Mouse (Mus musculus): Measurements from ENCODE around the gene Tia1. TPM values are rescaled to one million over a fixed set of nuclear protein-coding genes. Genes with fewer than 3 reads are reported as not detected.

Gene Tia1
- 11.5 TPM in 2 replicates for polyA plus RNA-seq (2012; rRNA removed)

DNA sequence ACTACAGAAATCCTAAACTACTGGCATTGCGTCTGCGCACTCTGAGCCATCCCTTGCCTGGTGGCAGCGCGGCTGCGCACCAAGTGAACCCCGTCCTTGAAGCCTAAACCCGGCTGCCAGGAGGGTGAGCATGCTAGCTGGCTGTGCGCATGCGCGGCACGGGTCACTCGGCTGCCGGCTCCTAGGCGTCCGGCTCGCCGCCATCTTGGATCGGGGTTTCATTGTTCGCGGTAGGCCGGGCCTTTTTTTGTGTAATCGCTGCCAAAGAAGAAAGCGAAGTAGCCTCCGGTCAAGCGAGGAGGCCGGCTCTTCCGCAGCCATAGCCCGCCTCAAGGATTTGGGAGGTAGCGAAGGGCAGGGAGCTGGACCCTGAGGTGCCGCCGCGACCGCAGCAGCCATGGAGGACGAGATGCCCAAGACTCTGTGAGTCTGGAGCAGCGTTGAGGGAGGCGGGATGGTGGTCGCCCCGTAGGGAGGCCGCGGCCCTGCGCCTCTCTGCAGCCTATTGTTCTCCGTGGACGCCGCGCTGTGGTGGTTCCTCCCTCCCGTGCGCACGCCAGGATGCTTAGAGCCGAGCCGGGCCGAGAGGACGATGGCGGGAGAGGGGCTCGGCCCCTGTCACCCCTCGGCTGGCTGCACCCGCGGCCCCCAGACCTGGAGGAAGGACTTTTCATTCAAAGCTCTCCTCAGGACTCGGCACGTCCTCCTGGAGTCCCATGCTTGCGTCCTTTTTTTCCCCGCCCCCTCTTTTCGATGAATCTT is at the start of gene Tia1:
Tia1 (plus strand) TSS at position 120 of the 762 bp plus-strand sequence.
- Histone ChIP-seq H3K4me3 (ENCODE audit: insufficient read depth, low read depth, low read length) (peak within 1 kb of the TSS; percentile 96), H3K36me3 (ENCODE audit: control insufficient read depth, insufficient read depth, low read length) (no peaks in the 10 kb centered on the region), H3K27ac (ENCODE audit: insufficient read depth, low read depth, low read length) (peak within 1 kb of the TSS; percentile 95), H3K27me3 (replicated peaks; ENCODE audit: control insufficient read depth, insufficient read depth, low read length) (no peaks in the 10 kb centered on the region), H3K4me1 (ENCODE audit: control insufficient read depth, insufficient read depth, low read length) (peaks cover 6% of the 10 kb centered on the region; the same call in 1 of the 2 replicates)
- TF ChIP-seq POLR2A (IDR thresholded peaks at IDR 0.05; ENCODE audit: low read depth, low read length) (no peak), CTCF (conservative IDR thresholded peaks at IDR 0.05; ENCODE audit: insufficient read depth, insufficient read length, low read depth, low read length) (no peak)
- peak; percentile 99 for DNase-seq
- WGBS, result under 1% methylated on average over 62 of the region's 62 CpGs

GRCm38 (mm10) chr6:86354948-86355347 is 49.1 kb upstream of the Tia1 start:
- no peak overlapping the region for H3K27ac ChIP-seq (ENCODE audit: insufficient read depth, low read depth, low read length)
- TF ChIP-seq POLR2A (IDR thresholded peaks at IDR 0.05; ENCODE audit: low read depth, low read length), result no peak
- TF ChIP-seq CTCF (conservative IDR thresholded peaks at IDR 0.05; ENCODE audit: insufficient read depth, insufficient read length, low read depth, low read length), result no peak; the same call in 1 of the 2 replicates
- no peaks in the 10 kb centered on the region for H3K4me1 ChIP-seq (ENCODE audit: control insufficient read depth, insufficient read depth, low read length)
- H3K27me3 ChIP-seq (replicated peaks; ENCODE audit: control insufficient read depth, insufficient read depth, low read length), result no peaks in the 10 kb centered on the region
- DNase-seq, result no peak
- H3K36me3 ChIP-seq (ENCODE audit: control insufficient read depth, insufficient read depth, low read length), result no peaks in the 10 kb centered on the region
- 90% methylated on average over 3 of the region's 3 CpGs for WGBS
- H3K4me3 ChIP-seq (ENCODE audit: insufficient read depth, low read depth, low read length), result no peak overlapping the region

GRCm38 (mm10) chr6:86356956-86357355 is 47.1 kb upstream of the Tia1 start:
- WGBS, result 58% methylated on average over 9 of the region's 9 CpGs
- DNase-seq, result no peak
- Histone ChIP-seq H3K4me3 (ENCODE audit: insufficient read depth, low read depth, low read length) (no peak overlapping the region), H3K27me3 (replicated peaks; ENCODE audit: control insufficient read depth, insufficient read depth, low read length) (no peaks in the 10 kb centered on the region), H3K27ac (ENCODE audit: insufficient read depth, low read depth, low read length) (no peak overlapping the region), H3K36me3 (ENCODE audit: control insufficient read depth, insufficient read depth, low read length) (no peaks in the 10 kb centered on the region), H3K4me1 (ENCODE audit: control insufficient read depth, insufficient read depth, low read length) (peaks cover 4% of the 10 kb centered on the region; the same call in 1 of the 2 replicates)
- no peak for TF ChIP-seq CTCF (conservative IDR thresholded peaks at IDR 0.05; ENCODE audit: insufficient read depth, insufficient read length, low read depth, low read length)

DNA sequence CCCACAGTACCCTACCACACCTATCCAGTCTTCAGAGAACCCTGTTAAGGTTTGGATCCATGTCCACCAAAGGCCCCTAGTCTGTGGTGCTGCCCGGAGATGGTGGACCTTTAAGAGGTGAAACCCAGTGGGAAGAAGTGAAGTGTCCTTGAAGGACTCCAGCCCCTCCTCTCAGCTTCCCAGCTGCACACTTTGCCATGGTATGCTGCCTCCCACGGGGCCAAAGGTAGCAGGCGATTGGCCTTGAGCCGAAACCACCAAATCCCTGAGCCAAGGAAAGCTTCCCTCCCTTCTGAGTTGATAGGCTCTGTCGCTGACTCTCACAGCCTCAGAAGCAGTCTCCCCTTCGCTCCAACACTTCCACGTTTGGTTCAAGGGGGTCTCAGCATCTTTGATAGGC is 43.3 kb upstream of the Tia1 start:
- no peak for TF ChIP-seq POLR2A (IDR thresholded peaks at IDR 0.05; ENCODE audit: low read depth, low read length)
- no peak for TF ChIP-seq CTCF (conservative IDR thresholded peaks at IDR 0.05; ENCODE audit: insufficient read depth, insufficient read length, low read depth, low read length)
- Histone ChIP-seq H3K27me3 (replicated peaks; ENCODE audit: control insufficient read depth, insufficient read depth, low read length) (no peaks in the 10 kb centered on the region), H3K36me3 (ENCODE audit: control insufficient read depth, insufficient read depth, low read length) (no peaks in the 10 kb centered on the region), H3K27ac (ENCODE audit: insufficient read depth, low read depth, low read length) (no peak overlapping the region), H3K4me1 (ENCODE audit: control insufficient read depth, insufficient read depth, low read length) (peaks cover 4% of the 10 kb centered on the region; the same call in 1 of the 2 replicates), H3K4me3 (ENCODE audit: insufficient read depth, low read depth, low read length) (no peak overlapping the region)
- peak; percentile 86 for DNase-seq
- 32% methylated on average over 7 of the region's 7 CpGs for WGBS

DNA sequence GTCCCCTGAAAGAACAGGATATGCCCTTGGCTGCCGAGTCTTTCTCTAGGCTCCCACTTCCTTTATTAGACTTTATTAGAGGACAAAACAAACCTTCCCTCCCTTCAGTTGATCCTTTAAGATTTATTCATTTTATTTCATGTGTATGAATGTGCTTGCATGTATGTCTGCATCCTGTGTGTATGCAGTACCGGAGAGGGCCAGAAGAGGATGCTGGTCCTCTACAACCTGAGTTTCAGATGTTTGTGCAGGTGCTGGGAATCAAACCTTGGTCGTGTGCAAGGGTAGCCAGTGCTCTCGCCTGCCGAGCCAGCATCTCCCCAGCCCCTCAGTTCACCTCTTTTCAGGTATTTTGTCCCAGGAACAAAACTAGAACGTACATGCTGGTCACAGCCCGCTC is 42.6 kb upstream of the Tia1 start:
- TF ChIP-seq POLR2A (IDR thresholded peaks at IDR 0.05; ENCODE audit: low read depth, low read length) (no peak), CTCF (conservative IDR thresholded peaks at IDR 0.05; ENCODE audit: insufficient read depth, insufficient read length, low read depth, low read length) (no peak)
- no peak overlapping the region for H3K27ac ChIP-seq (ENCODE audit: insufficient read depth, low read depth, low read length)
- DNase-seq, result no peak
- no peak overlapping the region for H3K4me3 ChIP-seq (ENCODE audit: insufficient read depth, low read depth, low read length)
- no peaks in the 10 kb centered on the region for H3K36me3 ChIP-seq (ENCODE audit: control insufficient read depth, insufficient read depth, low read length)
- H3K27me3 ChIP-seq (replicated peaks; ENCODE audit: control insufficient read depth, insufficient read depth, low read length), result no peaks in the 10 kb centered on the region
- 89% methylated on average over 7 of the region's 7 CpGs for WGBS
- H3K4me1 ChIP-seq (ENCODE audit: control insufficient read depth, insufficient read depth, low read length), result peaks cover 7% of the 10 kb centered on the region; the same call in 1 of the 2 replicates

GRCm38 (mm10) chr6:86364442-86365141 is 39.4 kb upstream of the Tia1 start:
- under 1% methylated on average over 17 of the region's 17 CpGs for WGBS
- Histone ChIP-seq H3K4me3 (ENCODE audit: insufficient read depth, low read depth, low read length) (peak overlapping the region; percentile 59), H3K27ac (ENCODE audit: insufficient read depth, low read depth, low read length) (no peak overlapping the region), H3K36me3 (ENCODE audit: control insufficient read depth, insufficient read depth, low read length) (no peaks in the 10 kb centered on the region), H3K4me1 (ENCODE audit: control insufficient read depth, insufficient read depth, low read length) (peaks cover 11% of the 10 kb centered on the region; the same call in 1 of the 2 replicates), H3K27me3 (replicated peaks; ENCODE audit: control insufficient read depth, insufficient read depth, low read length) (no peaks in the 10 kb centered on the region)
- DNase-seq, result peak; percentile 84
- no peak for TF ChIP-seq POLR2A (IDR thresholded peaks at IDR 0.05; ENCODE audit: low read depth, low read length)
- TF ChIP-seq CTCF (conservative IDR thresholded peaks at IDR 0.05; ENCODE audit: insufficient read depth, insufficient read length, low read depth, low read length), result peak; percentile 92

Measured in kidney, adult 2 months (tissue).